Mouse (Mus musculus): Measurements from ENCODE around the gene Ahctf1.

GRCm38 (mm10) chr1:179842568-179842967, 39.1 kb upstream of the Ahctf1 start:
- no peak for TF ChIP-seq GATA1 (IDR thresholded peaks at IDR 0.05; ENCODE audit: low read depth, low read length)
- TF ChIP-seq ELF1 (IDR thresholded peaks at IDR 0.05; ENCODE audit: low read depth, low read length): peak; percentile 76
- TF ChIP-seq UBTF (IDR thresholded peaks at IDR 0.05; ENCODE audit: borderline replicate concordance, insufficient read depth, low read depth, low read length): no peak
- TF ChIP-seq MEF2A (IDR thresholded peaks at IDR 0.05; ENCODE audit: extremely low read depth, insufficient replicate concordance, low read depth, low read length, poor library complexity, severe bottlenecking): no peak
- TF ChIP-seq POLR2A (IDR thresholded peaks at IDR 0.05; ENCODE audit: control insufficient read depth in 1 of 2, insufficient read depth in 1 of 2, low read depth in 1 of 2, low read length in 2 of 2, poor library complexity in 1 of 2): no peak
- no peak for TF ChIP-seq CTCF (IDR thresholded peaks at IDR 0.05 in 2 of 3, conservative IDR thresholded peaks at IDR 0.05 in 1 of 3; ENCODE audit: control insufficient read depth in 1 of 3, insufficient read depth in 1 of 3, low read depth in 2 of 3, low read length in 3 of 3, poor library complexity in 1 of 3, severe bottlenecking in 1 of 3)
- no peak for TF ChIP-seq ZMIZ1 (IDR thresholded peaks at IDR 0.05; ENCODE audit: low read depth, low read length)
- no peak for TF ChIP-seq MAX (IDR thresholded peaks at IDR 0.05; ENCODE audit: low read length)

All from MEL (cell line).